ENCODE assay signal across 31 mouse cellular contexts in genomic region chr1:78838468-78838867, GRCm38 (mm10). TPM values are rescaled to one million over a fixed set of nuclear protein-coding genes. Genes with fewer than 3 reads are reported as not detected.
DNase-seq lines count a peak whose midpoint lies in the region; ATAC-seq and TF ChIP-seq lines count a peak whose summit lies in the region.
"Had no signal": no experiment of that assay in that cellular context is flagged by ENCODE, and none has a peak within 500 bp of the region (broad histone marks: within the 10 kb centered on the region; RNA-seq: fewer than 3 reads in every experiment).

No protein-coding gene starts in this region.

- WGBS in forebrain, embryonic 16.5 days = 53% methylated on average over 3 of the region's 3 CpGs
- 92% methylated on average over 3 of the region's 3 CpGs for WGBS in forebrain, embryonic 10.5 days
- 80% methylated on average over 3 of the region's 3 CpGs for WGBS in kidney, adult 2 months

- TF ChIP-seq POLR2A in kidney, adult 2 months (IDR thresholded peaks at IDR 0.05; ENCODE audit: low read depth, low read length) = no peak
- TF ChIP-seq POLR2A in brain, embryonic 14.5 days (IDR thresholded peaks at IDR 0.05; ENCODE audit: borderline replicate concordance, extremely low read depth, insufficient read depth, insufficient read length, poor library complexity, severe bottlenecking) = no peak

- no peaks in the 10 kb centered on the region for H3K9me3 ChIP-seq in forebrain, embryonic 16.5 days (ENCODE audit: control insufficient read depth, low read length)
- no peaks in the 10 kb centered on the region for H3K9me3 ChIP-seq in forebrain, embryonic 10.5 days
- H3K9me3 ChIP-seq: embryonic facial prominence, embryonic 12.5 days; forebrain, embryonic 15.5 days; kidney, embryonic 15.5 days; neural tube, embryonic 15.5 days had no signal

- no peak overlapping the region for H3K9ac ChIP-seq in forebrain, embryonic 16.5 days (replicated peaks; ENCODE audit: low read depth, low read length)
- H3K9ac ChIP-seq: embryonic facial prominence, embryonic 12.5 days; forebrain, embryonic 15.5 days; kidney, embryonic 15.5 days; liver, embryonic 14.5 days; neural tube, embryonic 15.5 days had no signal

- peak; percentile 61; the same call in 1 of the 2 replicates for ATAC-seq in forebrain, embryonic 16.5 days
- ATAC-seq: activated CD4-positive, CD25-positive, alpha-beta regulatory T cell, adult 4 months; forebrain, embryonic 15.5 days had no signal

- DNase-seq in forebrain, embryonic 10.5 days (ENCODE audit: extremely low spot score, low spot score) = no peak
- DNase-seq in kidney, adult 2 months = peak; percentile 29
- DNase-seq in kidney, postnatal 14 days = no peak
- DNase-seq in brain, embryonic 14.5 days (ENCODE audit: low read depth) = peak; percentile 79
- DNase-seq in telencephalon, adult 2 months (ENCODE audit: low read depth, low spot score) = peak; percentile 9
- no peak for DNase-seq in embryo, embryonic 10.5 days (ENCODE audit: low spot score)
- DNase-seq: adrenal gland, adult 2 months; adrenal gland, postnatal 36 days; B cell, adult 2 months; cerebellum, adult 11 months; cerebellum, adult 9-10 months; heart, postnatal 14 days; kidney, adult 11 months; kidney, postnatal 36 days; liver; lung, adult 2 months; lung, postnatal 10 days; midbrain, embryonic 14.5 days; retina, postnatal 1 day; spleen, adult 18-20 months; thymus, adult 18-20 months; thymus, postnatal 25 days had no signal

- H3K4me1 ChIP-seq in forebrain, embryonic 16.5 days (replicated peaks; ENCODE audit: control insufficient read depth, insufficient read depth, low read length) = no peaks in the 10 kb centered on the region
- H3K4me1 ChIP-seq in forebrain, embryonic 10.5 days = no peaks in the 10 kb centered on the region
- no peaks in the 10 kb centered on the region for H3K4me1 ChIP-seq in kidney, adult 2 months (ENCODE audit: control insufficient read depth, insufficient read depth, low read length)
- H3K4me1 ChIP-seq: embryonic facial prominence, embryonic 12.5 days; forebrain, embryonic 15.5 days; kidney, embryonic 15.5 days; neural tube, embryonic 15.5 days had no signal

- no peak for TF ChIP-seq CTCF in kidney, adult 2 months (conservative IDR thresholded peaks at IDR 0.05; ENCODE audit: insufficient read depth, insufficient read length, low read depth, low read length)
- TF ChIP-seq CTCF in brain, embryonic 14.5 days (IDR thresholded peaks at IDR 0.05; ENCODE audit: borderline replicate concordance, extremely low read depth, insufficient read depth, insufficient read length) = no peak

- H3K27me3 ChIP-seq in forebrain, embryonic 16.5 days (replicated peaks; ENCODE audit: control insufficient read depth, insufficient read depth, low read length) = no peaks in the 10 kb centered on the region
- no peaks in the 10 kb centered on the region for H3K27me3 ChIP-seq in forebrain, embryonic 10.5 days (ENCODE audit: poor library complexity, severe bottlenecking)
- H3K27me3 ChIP-seq in kidney, adult 2 months (replicated peaks; ENCODE audit: control insufficient read depth, insufficient read depth, low read length) = no peaks in the 10 kb centered on the region
- H3K27me3 ChIP-seq: embryonic facial prominence, embryonic 12.5 days; forebrain, embryonic 15.5 days; kidney, embryonic 15.5 days; neural tube, embryonic 15.5 days had no signal

- H3K36me3 ChIP-seq in forebrain, embryonic 16.5 days (ENCODE audit: control insufficient read depth, insufficient read depth) = no peaks in the 10 kb centered on the region
- H3K36me3 ChIP-seq in forebrain, embryonic 10.5 days (replicated peaks) = no peaks in the 10 kb centered on the region
- no peaks in the 10 kb centered on the region for H3K36me3 ChIP-seq in kidney, adult 2 months (ENCODE audit: control insufficient read depth, insufficient read depth, low read length)
- H3K36me3 ChIP-seq: embryonic facial prominence, embryonic 12.5 days; forebrain, embryonic 15.5 days; kidney, embryonic 15.5 days; neural tube, embryonic 15.5 days had no signal

- no peak overlapping the region for H3K4me3 ChIP-seq in forebrain, embryonic 16.5 days (replicated peaks; ENCODE audit: low read length)
- no peak overlapping the region for H3K4me3 ChIP-seq in forebrain, embryonic 10.5 days
- H3K4me3 ChIP-seq in kidney, adult 2 months (ENCODE audit: insufficient read depth, low read depth, low read length) = no peak overlapping the region
- H3K4me3 ChIP-seq: embryonic facial prominence, embryonic 12.5 days; erythroblast, embryonic 14.5 days; forebrain, embryonic 15.5 days; kidney, embryonic 15.5 days; neural tube, embryonic 15.5 days had no signal

- no peak overlapping the region for H3K27ac ChIP-seq in forebrain, embryonic 16.5 days (ENCODE audit: low read length)
- no peak overlapping the region for H3K27ac ChIP-seq in forebrain, embryonic 10.5 days
- H3K27ac ChIP-seq in kidney, adult 2 months (ENCODE audit: insufficient read depth, low read depth, low read length) = no peak overlapping the region
- H3K27ac ChIP-seq: embryonic facial prominence, embryonic 12.5 days; forebrain, embryonic 15.5 days; kidney, embryonic 15.5 days; liver, embryonic 14.5 days; macrophage; neural tube, embryonic 15.5 days had no signal

- H3K4me2 ChIP-seq in forebrain, embryonic 16.5 days (ENCODE audit: low read length) = no peak overlapping the region
- H3K4me2 ChIP-seq: embryonic facial prominence, embryonic 12.5 days; forebrain, embryonic 15.5 days; kidney, embryonic 15.5 days; neural tube, embryonic 15.5 days had no signal

RNA-seq across cellular contexts. Expression of gene Kcne4, which starts 21.9 kb away (rescaled TPM):
- polyA plus RNA-seq in forebrain, embryonic 16.5 days (2015; fragmentation: Nextera tagmentation; extraction: Ambion mirVana) = 1.1 and 2.1 TPM in 2 replicates
- polyA plus RNA-seq in forebrain, embryonic 10.5 days (2016; fragmentation: Nextera tagmentation; extraction: Ambion mirVana) = 0.09 and 0.32 TPM in 2 replicates
- polyA plus RNA-seq in kidney, adult 2 months (2012; rRNA removed) = 2.2 and 2.4 TPM in 2 replicates
- polyA plus RNA-seq in brain, embryonic 14.5 days (2012; rRNA removed) = 0.55 and 1.1 TPM in 2 replicates
- polyA plus RNA-seq: activated CD4-positive, CD25-positive, alpha-beta regulatory T cell, adult 4 months; erythroblast, embryonic 14.5 days; macrophage had no signal

Comparison
In these comparisons a context has a peak if more than half of its experiments do, and no peak if none do; other contexts are left out.
1. DNase-seq: peak in kidney, adult 2 months (single experiment), brain, embryonic 14.5 days (single experiment) and telencephalon, adult 2 months (single experiment); none in forebrain, embryonic 10.5 days (single experiment), kidney, postnatal 14 days (single experiment) and embryo, embryonic 10.5 days (single experiment).